Mouse (Mus musculus) thymus, adult 18-20 months (tissue): ENCODE data around the gene Actrt1.

Experiments used
- DNase-seq, 2 experiments: peaks; one replicate each; pipeline ENCODE4 v3.0.0; 2022; ENCODE audit warnings: mixed read lengths in 2 of 2

The Actrt1 gene

GRCm38 (mm10) chrX:46328707-46329106 lies at the start of gene Actrt1:
Actrt1 (plus strand) TSS chrX:46329007.
- no peak for DNase-seq

GRCm38 (mm10) chrX:46331463-46332115 lies 2.8 kb downstream of the Actrt1 start:
- DNase-seq = no peak
